Mouse (Mus musculus): Measurements from ENCODE around the gene Gm9999. TPM values are rescaled to one million over a fixed set of nuclear protein-coding genes. Genes with fewer than 3 reads are reported as not detected.
"Not testable (repeated sequence)": the region's sequence is repeated elsewhere in the genome, so short reads cannot be mapped to it uniquely, and the experiment has no call there.

Gene Gm9999
- polyA plus RNA-seq (2015; fragmentation: Nextera tagmentation; extraction: Ambion mirVana), result not detected in 2 replicates

- DNase-seq (ENCODE audit: low spot score), result no peak
Measured at GRCm38 (mm10) chr7:46983280-46983679, at the start of gene Gm9999. Gene Gm9999 (plus strand): TSS chr7:46983580.

GRCm38 (mm10) chr7:46934788-46935187, 48.6 kb upstream of the Gm9999 start:
- no peak for DNase-seq (ENCODE audit: low spot score)

- DNase-seq (ENCODE audit: low spot score), result peak; percentile 20
Measured at GRCm38 (mm10) chr7:46935847-46936246, 47.5 kb upstream of the Gm9999 start.

- DNase-seq (ENCODE audit: low spot score), result peak; percentile 88
Measured at GRCm38 (mm10) chr7:46957831-46958691, 25.3 kb upstream of the Gm9999 start, which contains the start of gene Uevld. Gene Uevld (minus strand): TSS chr7:46958527.

- DNase-seq (ENCODE audit: low spot score), result no peak
Measured at GRCm38 (mm10) chr7:46958853-46959252, 24.5 kb upstream of the Gm9999 start.

GRCm38 (mm10) chr7:46960991-46961390, 22.4 kb upstream of the Gm9999 start:
- DNase-seq (ENCODE audit: low spot score), result no peak

- DNase-seq (ENCODE audit: low spot score), result no peak
Measured at GRCm38 (mm10) chr7:46962132-46962531, 21.2 kb upstream of the Gm9999 start.

- DNase-seq (ENCODE audit: low spot score), result peak; percentile 82
Measured at GRCm38 (mm10) chr7:46962806-46963618, 20.4 kb upstream of the Gm9999 start.

GRCm38 (mm10) chr7:46964070-46964469, 19.3 kb upstream of the Gm9999 start:
- no peak for DNase-seq (ENCODE audit: low spot score)

- no peak for DNase-seq (ENCODE audit: low spot score)
Measured at GRCm38 (mm10) chr7:46969898-46970297, 13.5 kb upstream of the Gm9999 start.

GRCm38 (mm10) chr7:46974648-46975047, 8.7 kb upstream of the Gm9999 start:
- DNase-seq (ENCODE audit: low spot score), result no peak

- DNase-seq (ENCODE audit: low spot score), result no peak
Measured at GRCm38 (mm10) chr7:46975456-46975855, 7.9 kb upstream of the Gm9999 start.

- no peak for DNase-seq (ENCODE audit: low spot score)
Measured at GRCm38 (mm10) chr7:46985718-46986505, 2.5 kb downstream of the Gm9999 start.

- DNase-seq (ENCODE audit: low spot score), result no peak
Measured at GRCm38 (mm10) chr7:46986646-46987045, 3.3 kb downstream of the Gm9999 start.

GRCm38 (mm10) chr7:46987073-46987472, 3.7 kb downstream of the Gm9999 start:
- DNase-seq (ENCODE audit: low spot score), result no peak

- not testable (repeated sequence) for DNase-seq (ENCODE audit: low spot score)
Measured at GRCm38 (mm10) chr7:46989387-46989786, 6.0 kb downstream of the Gm9999 start.

- no peak for DNase-seq (ENCODE audit: low spot score)
Measured at GRCm38 (mm10) chr7:46993079-46993478, 9.7 kb downstream of the Gm9999 start.

GRCm38 (mm10) chr7:46995558-46995957, 12.2 kb downstream of the Gm9999 start:
- no peak for DNase-seq (ENCODE audit: low spot score)

GRCm38 (mm10) chr7:46997008-46997407, 13.6 kb downstream of the Gm9999 start:
- no peak for DNase-seq (ENCODE audit: low spot score)

GRCm38 (mm10) chr7:46997644-46998395, 14.4 kb downstream of the Gm9999 start:
- DNase-seq (ENCODE audit: low spot score), result no peak

- DNase-seq (ENCODE audit: low spot score), result no peak
Measured at GRCm38 (mm10) chr7:46998942-46999341, 15.6 kb downstream of the Gm9999 start.

All from thymus, postnatal 0 days (tissue).